Mouse (Mus musculus) neural tube, embryonic 12.5 days (tissue): ENCODE results near the gene Parvb. TPM values are rescaled to one million over a fixed set of nuclear protein-coding genes. Genes with fewer than 3 reads are reported as not detected.

Source experiments
- ATAC-seq: fragments of 200-750 bp; cut with Nextera tagmentation; 2 replicates; pipeline ENCODE4 v1.8.0; 2017; ENCODE audit warnings: low read depth, mild to moderate bottlenecking, moderate TSS enrichment, moderate library complexity; ENCODE audit not compliant: low FRiP score
- H3K27ac ChIP-seq: fragments of 300-500 bp; sonication (generic); 2 replicates; pipeline ENCODE4 v1.5.1; 2016
- H3K27me3 ChIP-seq: fragments of 300-500 bp; sonication (generic); replicated peaks from 2 replicates; pipeline ENCODE4 v1.6.1; 2016; ENCODE audit warnings: mild to moderate bottlenecking
- H3K36me3 ChIP-seq: fragments of 300-500 bp; sonication (generic); 2 replicates; pipeline ENCODE4 v1.6.1; 2016; ENCODE audit warnings: mild to moderate bottlenecking
- H3K4me1 ChIP-seq: fragments of 300-500 bp; sonication (generic); 2 replicates; pipeline ENCODE4 v1.6.1; 2016
- H3K4me2 ChIP-seq: fragments of 300-500 bp; sonication (generic); replicated peaks from 2 replicates; pipeline ENCODE4 v1.6.1; 2016; ENCODE audit warnings: mild to moderate bottlenecking
- H3K4me3 ChIP-seq: fragments of 300-500 bp; sonication (generic); 2 replicates; pipeline ENCODE4 v1.5.1; 2016
- H3K9ac ChIP-seq: fragments of 300-500 bp; sonication (generic); 2 replicates; pipeline ENCODE4 v1.6.1; 2016; ENCODE audit warnings: mild to moderate bottlenecking
- H3K9me3 ChIP-seq: fragments of 300-500 bp; sonication (generic); 2 replicates; pipeline ENCODE4 v1.6.1; 2016; ENCODE audit warnings: mild to moderate bottlenecking
- WGBS: fragments of 180-500 bp; shearing (Covaris S2); methylation state at CpG from one replicate; pipeline ENCODE4 v1.1.7; 2016; 5-methylcytosine and 5-hydroxymethylcytosine counted together
- polyA plus RNA-seq: library from polyadenylated mRNA; unstranded; fragments of >200 nt; fragmentation: Nextera tagmentation; extraction: Ambion mirVana; gene quantifications from 2 replicates; pipeline ENCODE4 v1.2.1, GENCODE M21; 2016

Gene Parvb
- polyA plus RNA-seq = 6.4 and 7.1 TPM in 2 replicates

DNA sequence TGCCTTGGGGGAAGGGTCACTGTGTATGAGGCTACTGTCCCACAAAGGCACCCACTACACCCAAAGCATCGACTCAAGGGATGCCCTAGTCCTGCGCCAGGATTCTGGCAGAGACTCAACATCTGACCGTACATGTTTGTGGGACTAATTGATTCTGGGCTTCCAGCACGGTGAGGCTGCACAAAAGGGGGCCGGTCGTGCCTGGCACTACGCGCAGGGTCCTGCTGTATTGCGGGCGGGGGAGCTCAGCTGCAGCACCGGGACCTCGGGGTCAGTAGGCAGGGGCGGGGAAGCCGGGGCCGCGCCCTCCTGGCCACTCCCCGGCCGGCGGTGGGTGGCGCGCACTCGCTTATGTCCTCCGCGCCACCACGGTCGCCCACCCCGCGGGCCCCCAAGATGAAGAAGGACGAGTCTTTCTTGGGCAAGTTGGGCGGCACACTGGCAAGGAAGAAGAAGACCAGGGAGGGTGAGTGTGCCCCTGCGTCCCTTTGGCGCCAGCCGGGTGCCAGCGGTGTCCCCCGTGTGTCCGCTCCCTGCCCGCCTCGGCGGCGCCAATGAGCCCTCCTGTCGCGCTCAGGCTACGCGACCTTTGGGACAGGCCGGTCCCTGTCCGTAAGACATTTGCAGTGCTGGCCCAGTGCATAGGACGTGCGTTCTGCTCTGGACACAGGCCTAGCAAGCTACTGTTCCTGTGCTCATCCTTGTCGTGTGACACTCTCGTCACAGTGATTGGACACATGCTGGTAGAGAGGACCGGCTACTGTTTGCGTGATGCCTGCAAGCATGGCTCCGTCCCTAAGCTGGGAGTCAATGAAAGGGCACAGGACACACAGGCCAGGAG is at the start of gene Parvb:
TSS of gene Parvb (plus strand) at position 323 of the 841 bp plus-strand sequence.
- under 1% methylated on average over 53 of the region's 53 CpGs for WGBS
- H3K4me3 ChIP-seq = peak within 1 kb of the TSS; percentile 45
- peaks cover 31% of the 10 kb centered on the region for H3K4me1 ChIP-seq
- ATAC-seq = peak; percentile 42
- no peaks in the 10 kb centered on the region for H3K36me3 ChIP-seq
- H3K4me2 ChIP-seq = peak within 1 kb of the TSS; percentile 90
- H3K27ac ChIP-seq = 0 out of 2 replicates have a peak within 1 kb of the TSS, but pooled peaks have one; percentile 37
- peak within 1 kb of the TSS; percentile 62 for H3K9ac ChIP-seq
- 0 out of 2 replicates have a peak, but pooled peaks cover 5% of the 10 kb centered on the region for H3K27me3 ChIP-seq
- no peaks in the 10 kb centered on the region for H3K9me3 ChIP-seq

DNA sequence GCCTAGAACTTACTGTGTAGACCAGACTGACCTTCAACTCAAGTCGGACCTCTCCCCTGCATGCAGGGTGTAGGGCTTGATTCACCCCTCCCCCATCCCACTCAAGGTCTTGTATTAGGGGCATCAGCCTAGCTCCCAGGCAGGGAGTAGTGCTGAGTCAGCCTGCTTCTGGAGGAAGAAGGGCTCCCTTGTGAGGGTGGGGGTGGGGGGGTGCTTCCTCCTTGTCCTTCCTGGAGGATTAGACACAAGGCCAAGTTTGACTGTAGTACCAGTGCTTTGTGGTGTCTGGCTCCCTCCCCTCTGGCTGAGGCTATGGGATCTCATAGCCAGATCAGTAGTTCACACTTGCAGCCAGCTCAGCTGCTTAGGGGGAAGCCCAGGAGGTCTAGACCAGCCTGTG is 47.9 kb upstream of the Parvb start:
- H3K27ac ChIP-seq = no peak overlapping the region
- H3K27me3 ChIP-seq = no peaks in the 10 kb centered on the region
- no peak overlapping the region for H3K4me3 ChIP-seq
- peaks cover 3% of the 10 kb centered on the region; the same call in 1 of the 2 replicates for H3K4me1 ChIP-seq
- no peak overlapping the region for H3K9ac ChIP-seq
- no peak for ATAC-seq
- H3K36me3 ChIP-seq = no peaks in the 10 kb centered on the region
- H3K4me2 ChIP-seq = no peak overlapping the region
- no peaks in the 10 kb centered on the region for H3K9me3 ChIP-seq
- 40% methylated on average over 1 of the region's 1 CpGs for WGBS

DNA sequence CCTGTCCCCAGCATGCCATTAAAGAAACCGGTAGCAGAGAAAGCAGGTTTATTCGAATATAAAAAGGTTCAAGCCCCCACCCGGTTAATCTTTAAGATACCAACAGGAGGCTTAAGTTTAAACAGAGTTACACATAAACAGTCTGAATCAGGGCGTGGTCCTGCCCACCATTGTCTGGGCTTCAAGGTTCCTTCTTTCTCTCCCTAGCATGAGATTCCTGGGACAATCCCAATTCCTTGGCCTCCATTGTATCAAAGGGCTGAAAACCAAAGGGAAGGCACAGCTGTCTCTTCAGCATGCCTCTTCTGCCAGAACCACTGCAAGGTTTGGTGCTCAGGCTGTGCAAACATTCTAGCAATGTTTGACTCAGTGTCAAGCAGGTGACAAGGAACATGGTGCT is 45.6 kb upstream of the Parvb start:
- no peak for ATAC-seq
- no peak overlapping the region for H3K4me2 ChIP-seq
- 60% methylated on average over 4 of the region's 4 CpGs for WGBS

DNA sequence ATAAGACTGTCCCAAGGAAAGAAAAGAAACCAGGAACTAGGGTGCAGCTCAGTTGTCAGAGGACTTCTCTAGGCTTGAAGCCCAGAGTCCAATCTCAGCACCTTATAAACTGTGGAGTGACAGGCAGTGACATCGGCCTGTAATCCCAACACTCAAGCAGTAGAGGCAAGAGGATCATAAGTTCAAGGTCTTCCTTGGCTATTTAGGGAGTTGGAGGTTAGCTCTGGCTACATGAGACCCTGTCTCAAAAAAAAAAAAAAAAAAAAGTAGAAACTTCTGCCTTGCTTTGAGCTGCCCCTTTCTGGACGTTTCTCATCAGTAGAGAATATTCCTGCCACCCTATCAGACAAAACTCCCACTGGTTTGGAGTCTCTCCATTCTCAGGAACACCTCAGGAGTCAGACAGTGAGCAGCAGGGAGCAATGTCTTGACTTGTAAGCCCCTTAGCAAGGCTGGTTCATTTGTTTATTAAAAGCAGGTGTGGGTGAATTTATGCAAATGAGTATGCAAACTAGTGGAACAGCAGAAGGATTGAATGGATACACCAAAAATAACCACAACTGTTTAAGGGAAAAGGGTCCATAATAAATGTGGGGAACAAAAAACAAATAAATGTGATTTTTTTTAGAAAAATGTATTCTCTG is 42.8 kb upstream of the Parvb start:
- Histone ChIP-seq H3K4me3 (no peak overlapping the region), H3K4me2 (no peak overlapping the region), H3K4me1 (peaks cover 13% of the 10 kb centered on the region), H3K27me3 (no peaks in the 10 kb centered on the region), H3K9me3 (no peaks in the 10 kb centered on the region), H3K36me3 (no peaks in the 10 kb centered on the region), H3K9ac (no peak overlapping the region), H3K27ac (no peak overlapping the region)
- ATAC-seq = no peak
- WGBS = 67% methylated on average over 2 of the region's 2 CpGs

More for the DNA sequence above, 45.6 kb upstream of the Parvb start:
- Histone ChIP-seq H3K27ac (no peak overlapping the region), H3K4me3 (no peak overlapping the region), H3K9ac (no peak overlapping the region), H3K4me1 (peaks cover 3% of the 10 kb centered on the region; the same call in 1 of the 2 replicates), H3K9me3 (no peaks in the 10 kb centered on the region), H3K36me3 (no peaks in the 10 kb centered on the region), H3K27me3 (no peaks in the 10 kb centered on the region)

DNA sequence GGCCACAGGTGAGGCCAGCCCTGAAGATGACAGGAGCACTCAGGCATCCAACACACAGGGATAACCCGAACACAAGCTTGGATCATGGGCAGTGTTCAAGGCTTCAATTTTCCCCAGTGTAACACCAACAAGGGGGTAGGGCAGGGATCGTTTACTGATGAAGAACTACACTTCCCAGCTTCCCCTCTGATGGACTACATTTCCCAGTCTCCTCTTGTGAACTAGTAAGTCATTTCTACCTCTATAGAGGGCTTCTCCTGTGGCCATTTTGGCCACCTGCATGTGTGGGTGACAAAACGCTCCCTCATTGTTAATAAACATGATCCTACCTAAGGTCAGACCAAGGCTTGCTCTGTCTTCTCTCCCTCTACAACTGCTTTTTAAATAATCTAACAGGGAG is 42.0 kb upstream of the Parvb start:
- no peak overlapping the region for H3K9ac ChIP-seq
- H3K27me3 ChIP-seq = no peaks in the 10 kb centered on the region
- ATAC-seq = no peak
- no peak overlapping the region for H3K4me2 ChIP-seq
- H3K9me3 ChIP-seq = no peaks in the 10 kb centered on the region
- no peak overlapping the region for H3K4me3 ChIP-seq
- peaks cover 11% of the 10 kb centered on the region for H3K4me1 ChIP-seq
- WGBS = 55% methylated on average over 3 of the region's 3 CpGs
- no peak overlapping the region for H3K27ac ChIP-seq
- no peaks in the 10 kb centered on the region for H3K36me3 ChIP-seq

DNA sequence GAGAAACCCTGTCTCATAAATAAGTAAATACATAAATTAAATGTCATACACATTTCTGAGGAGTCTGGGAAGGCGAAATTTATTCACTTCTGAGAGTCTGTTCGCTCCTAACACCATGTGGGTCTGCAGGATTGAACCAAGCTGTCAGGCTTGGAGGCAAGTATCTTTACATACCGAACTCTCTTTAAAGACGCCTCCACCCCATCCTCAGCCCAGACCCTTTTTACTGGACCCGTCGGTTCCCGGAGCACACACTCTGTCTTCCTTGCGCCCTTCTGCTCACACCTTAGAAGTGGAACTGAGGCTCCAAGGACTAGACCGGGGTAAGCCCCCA is 40.2 kb upstream of the Parvb start:
- peaks cover 11% of the 10 kb centered on the region for H3K4me1 ChIP-seq
- no peaks in the 10 kb centered on the region for H3K9me3 ChIP-seq
- peak overlapping the region; percentile 75 for H3K4me2 ChIP-seq
- H3K4me3 ChIP-seq = peak overlapping the region; percentile 95
- H3K36me3 ChIP-seq = peaks cover 8% of the 10 kb centered on the region
- H3K27me3 ChIP-seq = no peaks in the 10 kb centered on the region
- ATAC-seq = no peak
- H3K27ac ChIP-seq = peak overlapping the region; percentile 64; the same call in 1 of the 2 replicates
- WGBS = 3% methylated on average over 9 of the region's 9 CpGs
- peak overlapping the region; percentile 84 for H3K9ac ChIP-seq

DNA sequence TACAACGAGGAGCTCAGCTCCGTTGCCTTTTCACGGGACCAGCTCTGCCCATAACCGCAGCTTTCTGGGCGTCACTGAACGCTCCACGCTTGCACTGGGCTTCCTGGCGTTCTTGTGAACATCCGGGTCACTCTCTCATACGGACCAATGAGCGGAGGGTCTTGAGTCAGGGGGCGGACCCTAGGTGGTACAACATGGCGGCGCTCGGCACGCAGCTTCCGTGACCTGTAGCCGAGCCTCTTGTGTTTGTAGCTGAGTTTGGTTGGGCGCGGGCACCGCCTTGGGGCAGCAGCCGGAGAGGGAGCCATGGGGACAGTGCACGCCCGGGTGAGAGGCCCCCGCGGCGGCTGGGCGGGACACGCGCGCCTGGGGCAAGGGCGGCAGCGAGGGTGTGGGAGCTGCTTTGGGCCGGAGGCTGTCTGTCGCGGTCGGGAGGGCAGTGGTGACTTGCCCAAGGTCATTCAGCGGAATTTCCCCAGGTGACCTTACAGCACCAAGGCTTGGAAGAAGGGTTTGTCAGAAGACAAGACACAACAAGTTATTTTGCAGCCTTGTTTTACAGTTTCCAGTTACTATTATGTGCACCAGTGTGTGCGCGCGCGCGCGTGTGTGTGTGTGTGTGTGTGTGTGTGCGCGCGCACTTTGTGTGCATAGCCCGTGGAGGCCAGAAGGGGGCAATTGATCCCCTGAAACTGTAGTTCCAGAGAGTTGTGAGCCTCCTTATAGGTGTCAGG is 39.6 kb upstream of the Parvb start, which contains the start of gene Samm50:
TSS of gene Samm50 (plus strand) at position 184 of the 734 bp plus-strand sequence.
- Histone ChIP-seq H3K27me3 (no peaks in the 10 kb centered on the region), H3K9ac (peak within 1 kb of the TSS; percentile 84), H3K36me3 (peaks cover 13% of the 10 kb centered on the region), H3K27ac (peak within 1 kb of the TSS; percentile 64), H3K4me3 (peak within 1 kb of the TSS; percentile 95), H3K9me3 (no peaks in the 10 kb centered on the region), H3K4me2 (peak within 1 kb of the TSS; percentile 75), H3K4me1 (peaks cover 11% of the 10 kb centered on the region)
- ATAC-seq = peak; percentile 99
- 7% methylated on average over 48 of the region's 48 CpGs for WGBS

DNA sequence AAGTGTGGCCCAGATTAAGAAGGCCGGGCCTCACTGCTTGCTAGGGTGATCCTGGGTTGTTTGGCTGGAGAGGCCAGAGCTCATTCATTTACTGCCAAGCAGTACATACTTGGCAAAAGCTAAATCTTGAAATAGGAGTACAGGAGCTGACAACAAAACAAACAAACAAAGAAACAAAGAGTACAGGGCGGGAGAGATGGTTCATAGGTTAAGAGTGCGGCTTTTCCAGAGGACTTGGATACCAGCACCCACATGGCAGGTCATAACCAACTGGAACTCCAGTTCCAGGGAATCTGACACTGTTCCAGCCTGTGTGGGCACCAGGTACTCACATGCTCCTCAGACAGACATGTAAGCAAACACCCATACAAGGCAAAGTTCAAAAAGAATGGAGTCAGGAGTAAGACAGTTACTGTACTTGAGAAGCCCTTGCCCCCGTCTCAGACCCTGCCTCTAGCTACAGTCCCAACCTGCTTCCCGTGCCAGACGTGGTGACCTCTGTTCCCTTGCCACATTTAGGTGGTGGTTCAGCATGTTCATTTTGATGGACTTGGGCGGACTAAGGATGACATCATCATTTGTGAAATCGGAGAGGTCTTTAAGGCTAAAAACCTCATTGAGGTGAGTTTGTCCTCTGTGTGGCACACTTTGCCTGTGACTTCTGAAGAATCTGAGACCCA is 35.2 kb upstream of the Parvb start:
- WGBS = 89% methylated on average over 8 of the region's 8 CpGs
- Histone ChIP-seq H3K4me1 (peaks cover 11% of the 10 kb centered on the region), H3K4me3 (no peak overlapping the region), H3K9ac (no peak overlapping the region), H3K4me2 (no peak overlapping the region), H3K36me3 (peaks cover 57% of the 10 kb centered on the region), H3K9me3 (no peaks in the 10 kb centered on the region), H3K27ac (no peak overlapping the region), H3K27me3 (no peaks in the 10 kb centered on the region)
- ATAC-seq = no peak

DNA sequence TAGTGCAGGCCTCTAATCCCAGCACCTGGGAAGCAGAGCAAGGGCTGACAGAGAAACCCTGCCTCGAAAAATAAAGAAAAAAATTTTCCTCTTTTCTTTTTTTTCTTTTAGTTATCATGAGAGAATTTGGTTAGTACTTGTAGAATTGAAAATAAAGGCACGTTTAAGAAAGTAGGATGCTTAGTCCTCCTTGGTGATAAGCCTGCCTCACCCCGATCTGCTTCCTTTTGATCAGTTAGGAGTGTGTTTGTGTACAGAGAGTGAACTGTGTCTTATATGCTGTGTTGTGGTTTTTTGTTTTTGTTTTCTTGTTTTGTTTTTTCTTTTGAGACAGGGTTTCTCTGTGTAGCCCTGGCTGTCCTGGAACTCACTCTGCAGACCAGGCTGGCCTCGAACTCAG is 24.5 kb upstream of the Parvb start:
- no peak overlapping the region for H3K27ac ChIP-seq
- peaks cover 91% of the 10 kb centered on the region for H3K36me3 ChIP-seq
- no peak overlapping the region for H3K9ac ChIP-seq
- no peak overlapping the region for H3K4me3 ChIP-seq
- 92% methylated on average over 4 of the region's 4 CpGs for WGBS
- no peaks in the 10 kb centered on the region for H3K4me1 ChIP-seq
- no peaks in the 10 kb centered on the region for H3K9me3 ChIP-seq
- no peak overlapping the region for H3K4me2 ChIP-seq
- H3K27me3 ChIP-seq = no peaks in the 10 kb centered on the region
- ATAC-seq = no peak

DNA sequence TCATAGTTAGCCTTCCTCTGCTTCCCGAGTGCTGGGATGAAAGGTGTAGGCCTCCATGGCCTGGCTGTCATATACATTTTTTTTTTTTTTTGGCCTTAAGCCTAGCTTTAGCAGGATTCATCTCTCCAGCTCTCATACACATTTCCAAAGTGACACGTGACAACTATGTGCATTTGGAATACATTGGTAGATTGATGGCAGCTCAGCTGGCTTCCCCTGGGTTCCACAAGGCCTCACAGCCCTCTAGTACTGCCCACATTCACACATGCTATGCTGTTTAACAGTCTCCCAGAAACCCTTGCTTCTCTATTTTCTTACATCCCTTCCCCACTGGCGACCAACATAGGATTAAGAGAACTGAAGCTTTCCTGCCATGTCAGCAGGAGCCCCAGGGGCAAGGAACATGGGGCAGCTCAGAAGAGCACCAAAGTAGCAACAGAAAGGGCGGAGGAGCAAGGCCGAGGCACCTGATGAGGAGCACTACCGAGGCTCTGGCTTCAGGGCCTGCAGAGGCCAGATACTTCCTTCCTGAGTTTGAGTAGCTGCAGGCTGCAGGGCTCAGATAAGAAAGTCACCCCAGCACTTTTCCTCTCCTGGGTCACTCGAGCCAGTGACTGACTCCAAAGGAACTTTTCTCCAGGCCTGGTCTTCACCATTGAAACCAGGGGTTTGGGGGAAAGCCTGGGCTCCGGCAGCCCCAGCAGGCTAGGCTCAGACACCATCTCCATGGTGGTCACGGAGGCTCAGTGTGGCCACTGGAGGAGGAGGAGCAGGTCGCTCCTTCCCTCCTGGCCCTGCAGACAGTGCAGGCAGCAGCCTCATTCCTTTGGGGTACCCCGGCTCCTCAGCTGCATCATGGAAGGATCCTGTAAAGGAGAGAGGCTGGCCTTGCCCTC is 22.1 kb upstream of the Parvb start:
- H3K4me3 ChIP-seq = no peak overlapping the region
- no peaks in the 10 kb centered on the region for H3K27me3 ChIP-seq
- no peak for ATAC-seq
- H3K9me3 ChIP-seq = no peaks in the 10 kb centered on the region
- H3K4me2 ChIP-seq = no peak overlapping the region
- H3K4me1 ChIP-seq = peaks cover 10% of the 10 kb centered on the region; the same call in 1 of the 2 replicates
- H3K36me3 ChIP-seq = peaks cover 74% of the 10 kb centered on the region
- 87% methylated on average over 11 of the region's 11 CpGs for WGBS
- H3K27ac ChIP-seq = no peak overlapping the region
- H3K9ac ChIP-seq = no peak overlapping the region

DNA sequence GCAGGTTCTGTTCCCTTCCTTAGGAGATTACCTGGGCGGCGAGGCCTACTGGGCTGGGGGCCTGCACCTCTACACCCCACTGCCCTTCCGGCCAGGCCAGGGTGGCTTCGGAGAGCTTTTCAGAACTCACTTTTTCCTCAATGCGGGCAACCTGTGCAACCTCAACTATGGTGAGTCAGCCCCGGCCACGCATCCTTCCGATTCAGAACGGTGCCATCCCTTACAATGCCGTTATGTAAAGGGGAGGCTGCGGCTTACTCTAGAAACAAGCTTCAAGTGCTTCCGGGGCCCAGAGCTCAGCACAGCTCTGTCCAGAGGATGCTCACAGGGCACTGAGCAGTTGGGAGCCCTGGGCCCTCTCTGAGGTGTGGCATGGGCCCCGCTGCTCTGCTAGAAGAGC is 21.4 kb upstream of the Parvb start:
- H3K9ac ChIP-seq = no peak overlapping the region
- peaks cover 10% of the 10 kb centered on the region; the same call in 1 of the 2 replicates for H3K4me1 ChIP-seq
- peaks cover 67% of the 10 kb centered on the region for H3K36me3 ChIP-seq
- ATAC-seq = no peak
- H3K27me3 ChIP-seq = no peaks in the 10 kb centered on the region
- no peak overlapping the region for H3K4me3 ChIP-seq
- no peak overlapping the region for H3K4me2 ChIP-seq
- no peaks in the 10 kb centered on the region for H3K9me3 ChIP-seq
- H3K27ac ChIP-seq = no peak overlapping the region
- 96% methylated on average over 13 of the region's 13 CpGs for WGBS
